Mouse (Mus musculus): Measurements from ENCODE around the gene Fam193b.
"Not testable (repeated sequence)": the region's sequence is repeated elsewhere in the genome, so short reads cannot be mapped to it uniquely, and the experiment has no call there.

The Fam193b gene

DNA sequence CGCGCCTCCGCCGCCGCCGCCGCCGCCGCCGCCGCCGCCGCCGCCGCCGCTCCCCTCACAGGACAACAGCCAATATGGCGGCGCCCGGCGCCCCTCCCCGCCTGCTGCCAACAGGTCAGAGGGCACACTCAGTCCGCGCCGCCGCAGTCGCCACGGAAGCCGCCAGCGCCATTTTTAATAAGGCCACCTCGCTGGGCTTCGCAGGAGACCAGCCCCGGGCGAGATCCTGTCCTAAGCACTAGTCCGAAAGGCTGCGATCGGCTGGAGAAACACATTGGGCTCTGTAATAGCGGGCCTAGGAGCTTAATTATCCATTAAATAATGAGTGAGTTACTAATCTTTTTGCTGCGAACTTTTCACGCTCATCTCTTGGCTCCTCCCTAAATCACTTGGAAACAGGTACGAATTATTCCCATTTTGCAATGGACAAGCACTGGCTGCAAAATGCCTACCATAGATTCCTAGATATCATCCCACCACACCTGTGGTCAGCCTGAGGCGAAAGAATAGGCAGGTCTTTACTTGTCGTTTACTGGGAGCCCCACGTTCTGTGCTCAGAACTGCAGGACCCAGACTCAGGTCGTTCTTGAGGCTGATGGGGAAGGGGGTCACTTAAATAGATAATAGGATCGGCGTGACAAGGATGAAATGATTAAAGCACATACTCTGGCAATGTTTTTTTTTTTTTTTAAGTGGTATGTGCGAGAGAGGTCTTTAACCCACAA lies at the start of gene Fam193b:
Gene Fam193b, minus strand, starts transcription at position 94 of the 725 bp plus-strand sequence.
- peak; percentile 97 for DNase-seq (ENCODE audit: low spot score)

DNA sequence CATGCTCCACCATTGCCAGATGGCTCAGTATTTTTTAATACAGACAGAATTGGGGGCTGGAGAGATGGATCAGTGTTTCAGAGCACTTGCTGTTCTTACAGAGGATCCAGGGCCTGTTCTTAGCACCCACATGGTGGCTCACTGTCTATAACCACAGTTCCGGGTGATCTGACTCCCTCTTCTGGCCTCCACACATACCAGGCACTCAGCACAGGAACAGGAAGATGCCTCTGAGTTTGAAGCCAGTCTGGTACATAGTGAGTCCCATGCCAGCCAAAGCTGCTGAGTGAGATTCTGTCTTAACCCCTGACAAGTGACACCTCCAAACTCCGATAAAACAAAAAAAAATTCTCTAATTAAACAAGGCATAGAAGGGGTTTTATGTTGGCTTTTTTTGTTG lies 49.4 kb upstream of the Fam193b start:
- no peak for DNase-seq (ENCODE audit: low spot score)

DNA sequence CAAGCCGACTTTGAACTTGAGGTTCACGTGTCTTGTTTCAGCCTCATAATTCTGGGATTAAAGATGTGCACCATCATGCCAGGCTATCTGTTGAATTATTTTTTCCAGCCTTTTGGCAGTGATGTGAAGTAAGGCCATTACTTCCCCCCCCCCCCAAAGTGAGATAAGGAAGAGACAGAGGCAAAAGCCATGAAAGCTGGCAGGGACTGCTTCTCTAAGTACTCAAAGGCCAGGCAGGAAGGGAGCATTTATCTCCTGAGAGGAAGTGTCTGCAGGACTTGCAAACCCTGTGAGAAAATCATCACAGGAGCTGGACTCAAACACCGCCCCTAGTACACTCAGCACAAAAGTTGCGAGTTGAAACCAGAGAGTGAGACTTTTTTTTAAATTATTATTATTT lies 48.4 kb upstream of the Fam193b start:
- DNase-seq (ENCODE audit: low spot score), result no peak

DNA sequence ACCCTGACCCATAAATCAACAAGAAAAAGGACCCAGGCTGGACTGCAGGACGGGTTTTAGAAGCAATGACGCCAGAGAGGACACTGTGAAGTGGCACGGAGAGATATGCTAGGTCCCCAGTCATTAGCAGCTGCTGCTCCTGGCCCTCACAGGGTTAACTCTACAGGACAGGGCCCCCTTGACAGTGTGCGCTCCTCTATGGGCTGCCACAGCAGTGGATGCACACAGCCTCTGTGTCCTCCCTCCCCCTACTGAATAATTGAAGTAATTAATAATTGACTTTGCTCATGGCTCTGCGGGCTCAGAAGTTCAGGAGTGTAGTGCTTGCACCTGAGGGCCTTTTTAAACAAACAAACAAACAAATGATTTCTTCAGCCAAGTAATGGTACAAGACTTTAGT lies 42.6 kb upstream of the Fam193b start:
- DNase-seq (ENCODE audit: low spot score), result no peak

DNA sequence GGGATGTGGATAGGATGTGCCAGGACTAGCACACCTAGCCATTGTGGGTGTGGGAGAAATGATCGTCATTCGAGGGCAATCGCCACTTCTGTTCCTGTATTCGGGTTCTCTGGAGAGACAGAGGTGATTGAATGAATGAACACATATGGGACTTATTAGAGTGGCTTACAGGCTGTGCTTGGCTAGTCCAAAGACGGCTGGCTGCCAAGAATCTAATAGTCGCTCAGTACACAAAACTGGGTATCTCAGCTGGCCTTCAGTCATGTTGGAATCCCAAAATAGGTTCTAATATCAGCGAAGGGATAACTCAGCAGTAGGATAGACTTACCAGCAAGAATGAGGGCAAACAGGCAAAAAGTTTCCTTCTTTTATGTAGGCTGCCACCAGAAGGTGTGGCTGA lies 41.1 kb upstream of the Fam193b start:
- no peak for DNase-seq (ENCODE audit: low spot score)

DNA sequence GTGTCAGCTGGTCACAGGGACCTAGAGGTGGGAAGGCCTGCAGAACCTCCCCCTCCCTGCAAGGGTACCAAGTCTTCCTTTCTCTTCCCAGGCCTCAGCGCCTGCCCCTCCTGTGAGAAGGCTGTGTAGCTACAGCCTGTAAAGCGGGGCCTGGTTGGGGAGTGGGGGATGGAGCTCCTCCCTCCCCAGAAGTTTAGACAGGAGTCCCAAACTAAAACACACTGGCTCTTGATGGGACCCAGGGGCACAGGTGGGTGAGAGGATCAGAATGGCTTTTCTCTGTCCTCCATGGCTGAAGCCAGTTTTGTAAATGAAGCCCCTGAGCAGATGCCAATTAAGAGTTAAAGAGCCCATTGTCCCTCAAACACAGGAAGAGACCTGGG lies 36.7 kb upstream of the Fam193b start:
- no peak for DNase-seq (ENCODE audit: low spot score)

DNA sequence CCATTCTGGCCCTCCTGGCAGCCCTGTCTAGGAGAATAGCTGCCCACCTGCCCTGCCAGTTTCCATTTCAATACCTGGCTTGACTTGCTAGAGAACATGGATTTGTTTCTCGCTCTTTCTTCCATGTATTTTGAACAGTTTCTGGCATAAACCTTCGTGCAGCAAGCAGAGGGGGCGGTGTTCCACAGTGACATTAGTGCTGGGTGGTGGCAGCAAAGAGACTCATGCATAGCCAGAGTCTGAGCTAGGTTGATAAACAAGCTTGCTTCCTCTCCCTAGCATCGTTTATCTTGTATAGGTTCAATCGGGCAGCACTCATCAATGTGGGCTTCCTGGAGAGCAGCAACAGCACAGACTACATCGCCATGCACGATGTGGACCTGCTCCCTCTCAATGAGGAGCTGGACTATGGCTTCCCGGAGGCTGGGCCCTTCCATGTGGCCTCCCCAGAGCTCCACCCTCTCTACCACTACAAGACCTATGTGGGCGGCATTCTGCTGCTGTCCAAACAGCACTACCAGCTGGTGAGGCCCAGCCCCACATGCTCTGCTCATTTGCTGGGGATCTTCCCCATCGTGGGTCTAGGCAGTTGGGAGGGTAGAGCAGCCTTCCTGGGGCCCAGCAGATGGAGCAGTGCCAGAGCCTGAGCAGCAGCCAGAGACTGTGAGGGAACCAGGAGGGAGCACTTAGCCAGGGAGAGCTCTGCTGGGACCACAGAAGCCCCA lies 36.1 kb upstream of the Fam193b start:
- peak; percentile 80 for DNase-seq (ENCODE audit: low spot score)

DNA sequence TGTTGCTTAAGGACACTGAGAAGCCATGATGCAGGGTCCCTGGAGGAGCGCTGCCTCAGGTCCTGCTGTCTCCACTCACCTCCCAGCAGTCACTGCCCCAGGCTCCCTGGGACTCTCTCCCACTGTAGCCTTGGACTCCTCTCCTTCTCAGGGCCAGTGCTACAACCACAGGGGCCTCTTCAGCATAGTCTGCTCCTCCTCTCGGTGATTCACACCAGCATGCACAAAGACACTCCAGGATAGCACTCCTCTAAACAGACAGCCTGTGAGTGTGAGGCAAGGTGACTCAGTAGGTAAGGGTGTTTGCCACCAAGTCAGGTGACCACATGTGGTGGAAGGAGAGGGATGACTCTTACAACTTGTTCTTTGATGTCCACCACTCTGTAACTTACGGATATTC lies 33.7 kb upstream of the Fam193b start:
- DNase-seq (ENCODE audit: low spot score), result no peak

DNA sequence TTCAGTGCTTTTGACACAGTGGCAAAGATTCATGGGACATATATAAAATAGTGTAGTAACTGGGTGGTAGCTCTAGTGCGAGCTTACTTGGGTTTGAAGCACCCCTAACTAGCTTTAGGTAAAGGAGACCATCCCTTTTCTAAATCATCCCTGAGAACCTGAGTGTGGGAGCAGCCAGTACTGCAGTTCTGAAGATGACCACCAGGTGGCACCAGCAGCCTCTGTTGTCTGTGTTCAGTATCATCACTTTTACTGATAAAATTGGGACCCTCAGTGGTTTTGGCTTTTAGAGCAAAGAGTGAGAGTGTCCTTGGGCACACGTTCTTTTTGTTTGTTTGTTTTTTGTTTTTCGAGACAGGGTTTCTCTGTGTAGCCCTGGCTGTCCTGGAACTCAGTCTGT lies 30.7 kb upstream of the Fam193b start:
- DNase-seq (ENCODE audit: low spot score), result peak; percentile 84

DNA sequence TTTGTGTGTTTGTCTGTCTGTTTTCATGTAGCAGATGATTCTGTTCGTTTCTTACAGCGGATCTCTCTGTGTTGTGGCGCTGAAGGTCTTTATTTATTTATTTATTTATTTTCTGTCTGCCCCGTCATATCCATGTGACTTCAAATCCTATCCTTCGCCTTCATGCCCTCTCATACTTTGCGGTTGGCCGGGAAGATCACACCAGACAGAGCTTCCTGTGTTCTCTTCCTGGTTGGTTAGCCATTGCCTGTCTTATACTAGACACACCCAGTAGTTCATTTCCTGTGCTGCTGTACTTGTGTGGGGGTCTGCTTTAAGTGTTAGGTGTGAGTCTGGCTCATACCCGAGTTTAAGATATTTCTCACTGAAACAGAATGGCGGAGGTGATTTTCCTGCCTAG lies 29.7 kb upstream of the Fam193b start:
- peak; percentile 68 for DNase-seq (ENCODE audit: low spot score)

DNA sequence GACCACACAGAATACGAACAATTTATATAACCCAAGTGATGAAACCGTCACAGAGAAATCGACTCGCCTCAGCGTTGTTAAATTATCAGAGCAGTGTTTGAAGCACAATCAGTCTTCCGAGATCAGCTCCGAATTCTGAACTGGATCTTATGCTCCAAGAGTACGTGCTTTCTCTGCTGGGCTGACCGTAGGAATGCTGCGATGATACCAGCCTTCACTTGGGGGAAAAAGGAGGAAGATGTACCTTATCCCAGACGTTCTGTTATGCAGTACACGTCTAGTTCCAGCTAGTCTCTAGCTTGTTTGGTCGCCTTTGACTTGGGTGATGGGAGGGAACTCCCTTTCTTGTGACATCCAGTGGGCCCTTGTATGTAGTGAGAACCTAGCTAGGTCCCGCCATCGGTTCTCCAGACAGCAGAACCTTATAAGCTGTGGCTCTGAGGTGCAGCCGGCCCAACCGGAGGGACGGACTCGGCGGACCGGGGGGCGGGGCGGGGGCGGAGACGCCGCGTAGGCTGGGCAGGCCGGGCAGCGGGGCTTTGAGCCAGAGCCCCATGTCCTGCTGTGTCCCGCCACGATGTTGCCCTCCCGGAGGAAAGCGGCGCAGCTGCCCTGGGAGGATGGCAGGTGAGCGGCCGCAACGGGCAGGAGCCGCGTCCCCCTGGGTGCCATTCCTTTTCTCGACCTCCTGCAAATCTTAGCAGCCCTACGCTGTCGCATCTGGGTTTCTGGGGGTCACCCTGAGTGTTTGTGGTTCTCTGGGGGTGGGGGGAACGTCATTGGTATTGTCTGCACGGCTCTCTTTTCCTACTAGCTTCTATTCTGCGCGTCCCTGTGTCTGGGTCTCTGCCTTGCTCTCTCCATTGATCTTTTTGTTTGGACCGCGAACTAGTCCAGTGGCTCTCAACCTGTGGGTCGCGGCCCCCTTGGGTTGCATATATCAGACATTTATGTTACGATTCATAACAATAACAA lies 28.9 kb upstream of the Fam193b start, which contains the start of gene B4galt7:
Gene B4galt7, plus strand, starts transcription at position 331 of the 975 bp plus-strand sequence.
- peak; percentile 85 for DNase-seq (ENCODE audit: low spot score)

DNA sequence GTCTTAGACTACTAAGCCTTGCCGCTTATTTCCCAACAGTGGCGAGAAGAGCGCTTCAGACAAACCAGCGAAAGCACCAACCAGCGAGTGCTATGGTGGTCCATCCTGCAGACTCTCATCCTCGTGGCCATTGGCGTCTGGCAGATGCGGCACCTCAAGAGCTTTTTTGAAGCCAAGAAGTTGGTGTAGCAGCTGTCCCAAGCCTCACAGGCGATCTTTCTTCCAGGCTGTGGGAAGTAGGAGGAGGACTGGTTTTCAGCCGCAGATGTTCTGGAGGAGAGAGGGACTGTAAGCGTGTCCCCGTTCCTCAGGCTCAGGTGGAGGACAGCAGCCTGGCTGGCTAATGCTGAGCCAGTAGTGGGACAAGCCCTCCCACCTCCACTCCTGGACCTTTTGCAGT lies 25.9 kb upstream of the Fam193b start:
- DNase-seq (ENCODE audit: low spot score), result no peak

DNA sequence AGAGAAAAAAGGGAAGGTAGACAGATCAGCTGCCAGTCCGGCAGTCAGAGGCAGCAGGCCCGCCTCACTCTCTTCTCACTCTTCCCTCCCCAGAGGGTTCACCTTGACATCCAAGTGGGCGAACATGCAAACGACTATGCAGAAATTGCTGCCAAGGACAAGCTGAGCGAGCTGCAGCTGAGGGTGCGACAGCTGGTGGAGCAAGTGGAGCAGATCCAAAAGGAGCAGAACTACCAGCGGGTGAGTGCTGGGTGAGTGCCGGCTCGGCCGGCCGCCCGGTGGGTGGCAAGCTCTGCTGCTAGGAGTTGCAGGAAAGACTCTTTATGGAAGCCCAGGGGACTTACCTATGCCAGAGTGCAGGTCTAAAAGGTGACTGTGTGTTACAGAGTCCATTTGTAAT lies 24.5 kb upstream of the Fam193b start:
- no peak for DNase-seq (ENCODE audit: low spot score)

DNA sequence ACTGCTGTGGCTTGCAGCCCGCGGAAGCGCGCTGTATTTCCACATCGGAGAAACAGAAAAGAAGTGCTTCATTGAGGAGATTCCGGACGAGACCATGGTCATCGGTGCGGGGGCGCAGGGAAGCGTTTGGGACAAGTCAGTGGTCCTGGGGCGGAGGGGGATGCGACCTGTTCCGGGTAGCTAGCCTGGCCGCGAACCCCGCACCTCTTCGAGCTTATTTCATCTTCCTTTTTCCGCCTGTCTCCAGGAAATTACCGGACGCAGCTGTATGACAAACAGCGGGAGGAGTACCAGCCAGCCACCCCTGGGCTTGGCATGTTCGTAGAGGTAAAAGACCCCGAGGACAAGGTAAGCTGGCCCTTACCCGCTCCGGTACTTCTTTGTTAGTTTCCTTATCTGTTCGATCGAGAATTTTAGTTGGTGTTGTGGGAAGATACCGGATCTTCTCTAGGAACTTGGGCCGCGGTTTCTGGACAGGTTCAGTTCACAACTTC lies 22.4 kb upstream of the Fam193b start:
- DNase-seq (ENCODE audit: low spot score), result no peak

DNA sequence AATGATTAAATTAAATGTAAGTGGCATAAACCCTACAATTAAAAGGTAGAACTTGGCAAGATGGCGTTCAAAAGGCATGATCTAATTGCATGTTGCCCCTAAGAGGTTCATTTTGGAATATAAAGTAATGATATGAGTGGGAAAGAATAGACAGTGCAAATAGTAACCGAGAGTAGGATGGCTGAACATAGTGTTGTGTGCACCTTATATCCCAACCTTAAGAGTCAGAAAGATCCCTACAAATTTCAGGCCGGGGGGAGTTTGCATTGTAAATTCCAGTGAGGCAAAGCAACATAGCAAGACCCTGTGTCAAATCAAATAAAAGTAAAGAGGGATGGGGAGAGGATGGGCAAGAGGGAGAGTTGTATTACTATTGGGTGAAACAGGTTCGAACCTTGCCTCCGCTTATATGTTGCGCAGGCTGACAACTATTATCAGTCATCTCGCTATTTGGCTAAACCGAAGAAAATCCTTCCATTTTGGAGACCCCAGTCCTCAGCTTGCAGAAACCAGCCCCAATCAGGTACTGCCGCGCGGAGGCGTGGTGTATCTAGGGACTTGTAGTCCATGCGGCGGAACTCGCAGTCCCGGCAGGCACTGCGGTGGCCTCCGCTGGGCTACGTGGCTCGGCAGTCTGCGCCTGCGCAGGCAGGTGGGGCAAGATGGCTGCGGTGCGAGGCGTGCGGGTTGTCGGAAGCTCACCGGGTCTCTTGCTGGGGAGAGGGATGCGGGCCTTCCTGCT lies 21.8 kb upstream of the Fam193b start:
- DNase-seq (ENCODE audit: low spot score), result peak; percentile 95

DNA sequence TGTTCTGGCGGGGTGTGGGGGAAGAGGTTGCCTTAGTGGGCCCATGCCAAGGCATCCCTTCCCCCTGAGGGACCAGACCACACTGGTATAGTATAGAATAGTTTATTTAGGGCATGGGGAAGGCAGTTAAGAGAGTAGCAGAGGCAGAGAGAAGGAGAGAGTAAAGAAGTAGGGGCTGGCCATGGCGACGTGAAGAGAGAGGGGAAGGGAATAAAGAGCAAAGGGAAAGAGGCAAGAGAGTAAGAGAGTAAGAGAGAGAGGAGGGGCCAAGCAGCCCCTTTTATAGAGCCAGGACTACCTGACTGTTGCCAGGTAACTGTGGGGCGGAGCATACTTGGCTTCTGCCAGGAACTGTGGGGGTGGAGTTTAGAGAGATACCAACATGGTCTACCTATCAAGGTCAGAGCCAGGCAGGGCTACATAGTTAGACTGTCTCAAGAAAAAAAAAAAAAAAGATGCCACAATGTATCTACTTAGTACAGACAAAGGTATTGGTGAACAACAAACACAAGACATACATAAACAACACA lies 21.1 kb upstream of the Fam193b start:
- no peak for DNase-seq (ENCODE audit: low spot score)

DNA sequence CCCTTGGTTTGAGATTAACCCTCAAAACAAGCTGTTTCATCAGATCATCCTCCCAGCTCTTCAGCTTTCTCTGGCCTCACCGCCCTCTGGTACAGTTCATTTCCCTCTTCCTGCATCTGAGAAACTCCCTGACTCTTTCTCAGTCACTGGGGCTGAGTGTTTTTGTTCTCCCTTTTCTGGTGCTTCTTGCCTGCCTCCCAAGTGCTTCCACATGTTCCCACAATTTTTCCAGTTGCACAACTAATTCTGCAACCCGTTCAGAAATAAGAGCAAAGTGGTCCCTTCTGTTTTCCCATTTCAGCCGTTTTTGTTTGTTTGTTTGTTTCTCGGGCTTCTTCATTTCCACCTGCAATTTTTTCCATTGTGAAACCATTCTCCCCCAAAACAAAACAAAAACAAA lies 7.2 kb upstream of the Fam193b start:
- no peak for DNase-seq (ENCODE audit: low spot score)

DNA sequence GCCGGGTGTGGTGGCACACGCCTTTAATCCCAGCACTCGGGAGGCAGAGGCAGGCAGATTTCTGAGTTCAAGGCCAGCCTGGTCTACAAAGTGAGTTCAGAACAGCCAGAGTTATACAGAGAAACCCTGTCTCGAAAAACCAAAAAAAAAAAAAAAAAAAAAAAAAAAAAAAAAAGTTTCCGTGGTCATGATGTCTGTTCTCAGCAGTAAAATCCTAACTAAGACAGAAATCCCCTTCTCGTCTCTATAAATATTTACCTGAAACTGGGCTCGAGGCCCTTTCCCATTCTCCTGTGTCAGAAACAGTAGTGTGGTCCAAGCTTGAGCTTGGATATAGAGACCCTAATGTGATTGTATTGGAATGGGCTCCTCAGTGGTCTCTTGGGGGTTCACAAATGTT lies 6.0 kb upstream of the Fam193b start:
- not testable (repeated sequence) for DNase-seq (ENCODE audit: low spot score)

DNA sequence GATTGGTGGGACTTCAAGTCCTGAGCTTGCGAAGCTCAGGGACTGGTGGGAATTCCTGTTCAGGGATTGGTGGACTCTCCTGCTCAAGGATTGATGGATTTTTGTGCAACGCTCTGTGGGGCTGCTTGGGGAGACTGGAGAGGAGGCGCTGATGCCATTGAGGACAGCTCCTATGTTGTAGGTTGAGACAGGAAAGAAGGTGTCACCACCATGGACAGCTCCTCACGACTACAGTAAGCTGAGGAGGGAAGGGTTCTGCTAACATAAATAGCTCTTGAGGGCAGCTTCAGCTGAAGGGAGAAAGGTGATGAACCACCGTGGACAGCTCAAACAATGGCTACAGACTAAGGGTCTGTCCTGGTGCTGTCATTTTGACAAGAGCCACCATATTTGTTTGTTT lies 5.0 kb upstream of the Fam193b start:
- no peak for DNase-seq (ENCODE audit: low spot score)

DNA sequence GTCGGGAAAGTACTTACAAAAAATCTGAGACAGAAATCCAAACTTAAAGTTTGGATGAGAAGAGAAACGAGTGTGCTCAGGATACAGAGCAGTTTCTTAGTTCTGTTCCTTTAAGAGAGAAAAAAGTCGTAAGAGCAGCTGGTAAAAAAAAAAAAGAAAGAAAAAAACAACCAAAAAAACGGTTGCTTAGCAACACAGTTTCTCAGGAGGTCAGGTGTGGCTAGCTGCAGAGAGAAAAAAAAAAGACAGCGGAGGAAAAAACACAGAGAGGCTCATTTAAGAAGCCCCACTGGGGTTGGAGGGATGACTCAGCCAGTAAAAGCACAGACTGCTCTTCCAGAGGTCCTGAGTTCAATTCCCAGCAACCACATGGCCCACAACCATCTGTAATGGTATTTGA lies 3.4 kb upstream of the Fam193b start:
- peak; percentile 47 for DNase-seq (ENCODE audit: low spot score)

DNA sequence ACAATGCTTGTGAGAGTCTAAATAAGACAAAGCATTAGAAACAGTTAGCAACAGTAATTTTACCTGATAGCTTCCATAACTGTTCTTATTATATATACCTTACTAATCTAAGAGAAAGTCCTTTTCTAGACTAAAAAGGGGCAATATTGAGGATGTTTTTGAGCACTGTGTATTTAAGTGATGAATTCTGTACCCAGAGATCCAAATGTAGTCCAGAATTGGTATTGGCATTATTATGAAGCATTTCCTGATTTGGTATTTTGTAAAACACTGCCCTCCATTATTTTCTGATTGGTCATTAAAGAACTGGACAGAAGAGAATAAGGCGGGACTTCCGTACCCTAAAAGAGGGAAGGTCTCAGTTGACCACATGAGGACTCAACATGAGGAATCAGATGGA lies 2.5 kb upstream of the Fam193b start, which contains the start of gene Tmed9:
Gene Tmed9, plus strand, starts transcription at position 301 of the 400 bp plus-strand sequence.
- DNase-seq (ENCODE audit: low spot score), result no peak

Measured in MN1 (cell line).